Mouse (Mus musculus) liver, embryonic 11.5 days (tissue): ENCODE measurements around the gene Rec8. TPM values are rescaled to one million over a fixed set of nuclear protein-coding genes. Genes with fewer than 3 reads are reported as not detected.

Experiments
- ATAC-seq: fragments of 200-750 bp; cut with Nextera tagmentation; replicated peaks from 2 replicates; pipeline ENCODE4 v1.8.0; 2017; ENCODE audit warnings: moderate number of reproducible peaks, mild to moderate bottlenecking, moderate TSS enrichment, moderate library complexity; ENCODE audit not compliant: low FRiP score
- DNase-seq: peaks from one replicate; pipeline ENCODE4 v3.0.0-alpha.2; 2017; ENCODE audit warnings: low spot score
- H3K27ac ChIP-seq: fragments of 300-500 bp; sonication (generic); 2 replicates; pipeline ENCODE4 v1.5.1; 2014; ENCODE audit warnings: mild to moderate bottlenecking, low read depth, low read length, control low read depth
- H3K27me3 ChIP-seq: fragments of 300-500 bp; sonication (generic); replicated peaks from 2 replicates; pipeline ENCODE4 v1.6.1; 2014; ENCODE audit warnings: low read length, mixed read lengths; ENCODE audit not compliant: control insufficient read depth, insufficient read depth
- H3K36me3 ChIP-seq: fragments of 300-500 bp; sonication (generic); 2 replicates; pipeline ENCODE4 v1.6.1; 2014; ENCODE audit warnings: mild to moderate bottlenecking, low read length, moderate library complexity, mixed read lengths; ENCODE audit not compliant: control insufficient read depth, insufficient read depth
- H3K4me1 ChIP-seq: fragments of 300-500 bp; sonication (generic); replicated peaks from 2 replicates; pipeline ENCODE4 v1.6.1; 2014; ENCODE audit warnings: low read length, mixed read lengths; ENCODE audit not compliant: control insufficient read depth, insufficient read depth
- H3K4me2 ChIP-seq: fragments of 300-500 bp; sonication (generic); 2 replicates; pipeline ENCODE4 v1.6.1; 2014; ENCODE audit warnings: mild to moderate bottlenecking, control low read depth, moderate library complexity
- H3K4me3 ChIP-seq: fragments of 300-500 bp; sonication (generic); 2 replicates; pipeline ENCODE4 v1.5.1; 2014; ENCODE audit warnings: low read depth, low read length, control low read depth
- H3K9ac ChIP-seq: fragments of 300-500 bp; sonication (generic); 2 replicates; pipeline ENCODE4 v1.6.1; 2014; ENCODE audit warnings: low read depth, low read length, control low read depth
- H3K9me3 ChIP-seq: fragments of 300-500 bp; sonication (generic); 2 replicates; pipeline ENCODE4 v1.6.1; 2016; ENCODE audit warnings: low read length, inconsistent platforms, mixed read lengths; ENCODE audit not compliant: control insufficient read depth
- WGBS: fragments of 180-500 bp; shearing (Covaris S2); extraction: QIAGEN DNeasy Blood & Tissue Kit; methylation state at CpG from one replicate; pipeline ENCODE4 v1.1.7; 2014; 5-methylcytosine and 5-hydroxymethylcytosine counted together
- polyA plus RNA-seq: library from polyadenylated mRNA; unstranded; fragments of >200 nt; fragmentation: Nextera tagmentation; extraction: Ambion mirVana; gene quantifications from 2 replicates; pipeline ENCODE4 v1.2.1, GENCODE M21; 2014

Gene Rec8
- polyA plus RNA-seq, 1 experiment from 2014 or later = 5.2 TPM

- 23% methylated on average over 22 of the region's 22 CpGs for WGBS
- DNase-seq = no peak
- Histone ChIP-seq H3K27ac (no peak overlapping the region), H3K36me3 (0 out of 2 replicates have a peak, but pooled peaks cover 3% of the 10 kb centered on the region), H3K4me2 (peak overlapping the region; percentile 71), H3K4me3 (peak overlapping the region; percentile 32), H3K27me3 (no peaks in the 10 kb centered on the region), H3K9ac (0 out of 2 replicates have a peak overlapping the region, but pooled peaks have one; percentile 27), H3K9me3 (no peaks in the 10 kb centered on the region), H3K4me1 (peaks cover 22% of the 10 kb centered on the region)
- ATAC-seq = peak; percentile 61
Measured at GRCm38 (mm10) chr14:55618486-55619195, 804 bp downstream of the Rec8 start.

- no peak overlapping the region for H3K9ac ChIP-seq
- H3K4me1 ChIP-seq = peaks cover 5% of the 10 kb centered on the region; the same call in 1 of the 2 replicates
- no peak overlapping the region for H3K27ac ChIP-seq
- DNase-seq (no peak), ATAC-seq (0 out of 2 replicates have a peak, but pooled peaks have one; percentile 24)
- no peak overlapping the region for H3K4me3 ChIP-seq
- no peaks in the 10 kb centered on the region for H3K27me3 ChIP-seq
- H3K9me3 ChIP-seq = no peaks in the 10 kb centered on the region
- H3K36me3 ChIP-seq = peaks cover 67% of the 10 kb centered on the region
- no peak overlapping the region for H3K4me2 ChIP-seq
- WGBS = 85% methylated on average over 27 of the region's 27 CpGs
Measured at GRCm38 (mm10) chr14:55628077-55628827, 10.4 kb downstream of the Rec8 start.

DNA sequence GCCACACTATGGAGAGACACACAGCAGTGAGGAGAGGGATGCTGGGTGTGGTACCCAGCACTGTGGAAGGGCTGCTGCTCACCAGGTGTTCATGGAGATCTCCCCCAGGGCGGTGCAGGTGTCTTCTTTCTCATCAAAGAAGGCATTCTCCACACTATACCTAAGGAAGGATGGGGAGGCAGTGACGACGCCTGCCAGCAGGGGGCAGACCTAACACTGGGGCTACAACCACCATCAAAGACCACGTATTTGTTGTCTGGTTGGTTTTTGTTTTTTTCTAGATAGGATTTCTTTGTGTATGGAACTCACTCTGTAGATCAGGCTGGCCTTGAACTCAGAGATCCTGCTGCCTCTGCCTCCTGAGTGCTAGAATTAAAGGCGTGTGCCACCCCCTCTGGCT is 11.5 kb downstream of the Rec8 start:
- DNase-seq (no peak), ATAC-seq (0 out of 2 replicates have a peak, but pooled peaks have one; percentile 26)
- Histone ChIP-seq H3K36me3 (peaks cover 72% of the 10 kb centered on the region), H3K9ac (no peak overlapping the region), H3K4me3 (no peak overlapping the region), H3K4me1 (peaks cover 5% of the 10 kb centered on the region; the same call in 1 of the 2 replicates), H3K27me3 (no peaks in the 10 kb centered on the region), H3K27ac (no peak overlapping the region), H3K4me2 (no peak overlapping the region), H3K9me3 (no peaks in the 10 kb centered on the region)
- 51% methylated on average over 5 of the region's 5 CpGs for WGBS

DNA sequence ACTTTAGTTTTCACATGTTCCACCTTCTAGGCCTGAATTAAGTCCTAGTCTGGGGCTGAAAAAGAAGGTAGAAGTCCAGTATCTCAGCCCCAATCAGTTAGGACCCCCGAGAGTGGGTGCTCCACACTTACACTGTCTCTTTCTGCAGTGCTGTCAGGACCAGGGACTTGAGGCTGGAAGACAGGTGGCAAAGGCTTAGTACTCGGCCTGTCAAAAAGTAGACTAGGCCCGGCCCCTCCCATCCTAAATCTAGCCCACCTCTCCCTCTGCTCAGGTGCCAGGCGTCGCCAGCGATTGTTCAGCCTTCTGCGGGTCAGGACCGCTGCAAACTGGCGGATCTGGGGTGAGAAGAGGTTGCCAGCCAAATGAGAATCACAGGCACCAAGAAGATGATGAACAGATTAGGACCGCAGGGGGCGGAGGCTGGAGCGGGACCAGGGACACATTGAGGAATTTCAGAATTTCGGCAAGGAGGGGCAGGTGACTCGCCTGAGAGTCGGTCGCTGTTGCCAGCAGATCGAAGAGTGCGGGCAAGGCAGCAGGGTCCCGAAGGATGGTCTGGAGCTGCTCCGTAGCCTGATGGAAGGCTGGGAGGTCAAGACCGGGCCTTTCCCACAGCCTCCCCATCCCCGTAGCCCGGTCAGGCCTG is 17.2 kb downstream of the Rec8 start:
- Histone ChIP-seq H3K4me1 (peaks cover 15% of the 10 kb centered on the region), H3K27ac (0 out of 2 replicates have a peak overlapping the region, but pooled peaks have one; percentile 9), H3K9me3 (no peaks in the 10 kb centered on the region), H3K4me2 (peak overlapping the region; percentile 94), H3K4me3 (peak overlapping the region; percentile 78), H3K9ac (peak overlapping the region; percentile 76), H3K27me3 (no peaks in the 10 kb centered on the region), H3K36me3 (peaks cover 49% of the 10 kb centered on the region)
- DNase-seq = peak; percentile 50
- peak; percentile 29; the same call in 1 of the 2 replicates for ATAC-seq
- WGBS = 3% methylated on average over 23 of the region's 23 CpGs

DNA sequence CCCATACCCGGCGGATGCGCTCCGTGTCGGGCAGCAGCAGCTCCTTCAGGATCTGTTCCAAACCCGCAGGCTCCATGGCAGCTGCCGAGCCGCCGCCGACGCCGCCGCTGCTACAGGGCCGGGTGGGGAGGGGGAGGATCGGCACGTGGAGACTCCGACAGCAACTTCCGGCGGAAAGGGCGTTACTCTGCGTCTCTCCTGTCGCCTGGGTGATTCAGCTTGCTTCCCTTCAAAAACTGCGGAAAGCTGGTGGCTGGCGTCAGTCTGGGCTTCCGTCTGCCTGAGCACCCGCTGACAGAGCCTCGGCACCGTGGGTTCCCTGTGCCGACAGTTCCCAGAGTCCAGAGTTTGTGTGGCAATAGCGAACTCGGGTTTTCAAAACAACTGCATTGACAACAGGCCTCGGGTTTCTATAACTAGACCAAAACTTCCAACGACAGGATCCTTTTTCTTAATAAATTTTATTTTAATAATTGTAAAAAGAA is 17.7 kb downstream of the Rec8 start, which contains the start of gene Ipo4:
Ipo4 (minus strand) TSS at position 435 of the 485 bp plus-strand sequence.
- Histone ChIP-seq H3K27ac (0 out of 2 replicates have a peak within 1 kb of the TSS, but pooled peaks have one; percentile 9), H3K9ac (peak within 1 kb of the TSS; percentile 76), H3K4me2 (peak within 1 kb of the TSS; percentile 94), H3K36me3 (peaks cover 47% of the 10 kb centered on the region), H3K4me1 (peaks cover 12% of the 10 kb centered on the region), H3K9me3 (no peaks in the 10 kb centered on the region), H3K27me3 (no peaks in the 10 kb centered on the region), H3K4me3 (peak within 1 kb of the TSS; percentile 78)
- peak; percentile 86 for ATAC-seq
- DNase-seq = peak; percentile 88
- under 1% methylated on average over 33 of the region's 33 CpGs for WGBS

GRCm38 (mm10) chr14:55637795-55638194 is 20.0 kb downstream of the Rec8 start, which contains the start of gene Gm49378:
Gm49378 (minus strand) TSS chr14:55637895.
- Histone ChIP-seq H3K27me3 (no peaks in the 10 kb centered on the region), H3K27ac (no peak within 1 kb of the TSS), H3K36me3 (peaks cover 36% of the 10 kb centered on the region), H3K9me3 (no peaks in the 10 kb centered on the region), H3K4me3 (no peak within 1 kb of the TSS), H3K9ac (no peak within 1 kb of the TSS), H3K4me1 (peaks cover 20% of the 10 kb centered on the region), H3K4me2 (no peak within 1 kb of the TSS)
- no peak for ATAC-seq
- 94% methylated on average over 9 of the region's 9 CpGs for WGBS
- DNase-seq = no peak

DNA sequence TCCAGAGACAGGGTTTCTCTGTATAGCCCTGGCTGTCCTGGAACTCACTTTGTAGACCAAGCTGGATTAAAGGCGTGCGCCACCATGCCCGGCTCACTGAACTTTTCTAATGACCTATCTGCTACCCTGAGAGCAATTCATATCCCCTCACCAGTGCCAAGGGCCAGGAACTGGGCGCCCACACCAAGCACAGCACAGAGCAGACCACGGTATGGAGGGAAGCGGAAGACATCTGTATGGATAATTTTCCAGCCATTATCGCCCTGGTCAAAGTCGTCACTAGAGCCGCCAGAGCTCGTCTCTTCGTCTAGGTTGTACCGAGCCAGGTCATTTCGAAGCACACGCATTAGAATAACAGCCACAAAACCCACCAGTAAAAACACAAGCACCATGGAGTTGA is 23.0 kb downstream of the Rec8 start:
- Histone ChIP-seq H3K27me3 (no peaks in the 10 kb centered on the region), H3K4me1 (peaks cover 25% of the 10 kb centered on the region), H3K36me3 (peaks cover 27% of the 10 kb centered on the region), H3K4me3 (no peak overlapping the region), H3K4me2 (no peak overlapping the region), H3K9ac (no peak overlapping the region), H3K27ac (no peak overlapping the region), H3K9me3 (no peaks in the 10 kb centered on the region)
- WGBS = 98% methylated on average over 14 of the region's 14 CpGs
- ATAC-seq (no peak), DNase-seq (no peak)

- Histone ChIP-seq H3K27ac (no peak overlapping the region), H3K9ac (no peak overlapping the region), H3K27me3 (no peaks in the 10 kb centered on the region), H3K9me3 (no peaks in the 10 kb centered on the region), H3K4me3 (no peak overlapping the region), H3K4me1 (peaks cover 26% of the 10 kb centered on the region), H3K4me2 (no peak overlapping the region), H3K36me3 (peaks cover 29% of the 10 kb centered on the region)
- ATAC-seq (no peak), DNase-seq (no peak)
- 92% methylated on average over 13 of the region's 13 CpGs for WGBS
Measured at GRCm38 (mm10) chr14:55641291-55641690, 23.5 kb downstream of the Rec8 start.
